17 mouse cellular contexts compared by ENCODE assay signal in the genomic region with DNA sequence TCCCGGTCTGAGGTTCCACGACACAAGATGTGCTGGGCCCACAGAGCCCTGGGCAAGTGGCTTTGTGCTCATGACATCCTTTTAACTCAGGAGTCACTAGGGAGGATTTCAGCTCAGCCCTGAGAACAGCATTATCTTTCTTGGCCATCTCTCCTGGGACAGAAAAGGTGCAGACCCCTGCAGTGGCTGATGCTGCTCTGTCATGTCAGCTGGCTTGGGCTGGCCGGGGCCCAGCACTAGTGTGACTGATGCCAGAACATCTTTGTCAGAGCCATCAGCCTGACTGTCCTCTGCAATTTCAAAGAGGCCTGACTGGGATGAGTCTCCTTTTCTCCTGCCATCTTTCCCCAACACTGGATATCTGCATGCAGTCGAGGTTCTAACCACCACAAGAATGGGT. TPM values are rescaled to one million over a fixed set of nuclear protein-coding genes. Genes with fewer than 3 reads are reported as not detected.
DNase-seq lines count a peak whose midpoint lies in the region; ATAC-seq lines count a peak whose summit lies in the region.
"Had no signal": no experiment of that assay in that cellular context is flagged by ENCODE, and none has a peak within 500 bp of the region (broad histone marks: within the 10 kb centered on the region; RNA-seq: fewer than 3 reads in every experiment).

No protein-coding gene starts in this region.

- no peaks in the 10 kb centered on the region for H3K9me3 ChIP-seq in kidney, embryonic 15.5 days (replicated peaks)
- no peaks in the 10 kb centered on the region for H3K9me3 ChIP-seq in embryonic facial prominence, embryonic 12.5 days
- H3K9me3 ChIP-seq in limb, embryonic 15.5 days, result no peaks in the 10 kb centered on the region

- no peak overlapping the region for H3K4me2 ChIP-seq in kidney, embryonic 15.5 days
- no peak overlapping the region for H3K4me2 ChIP-seq in embryonic facial prominence, embryonic 12.5 days (replicated peaks)
- no peak overlapping the region for H3K4me2 ChIP-seq in limb, embryonic 15.5 days

- peaks cover 28% of the 10 kb centered on the region for H3K36me3 ChIP-seq in kidney, embryonic 15.5 days
- peaks cover 6% of the 10 kb centered on the region; the same call in 1 of the 2 replicates for H3K36me3 ChIP-seq in embryonic facial prominence, embryonic 12.5 days
- peaks cover 38% of the 10 kb centered on the region for H3K36me3 ChIP-seq in limb, embryonic 15.5 days

- peak overlapping the region; percentile 59; the same call in 1 of the 2 replicates for H3K27ac ChIP-seq in kidney, embryonic 15.5 days
- H3K27ac ChIP-seq in embryonic facial prominence, embryonic 12.5 days, result peak overlapping the region; percentile 76; the same call in 1 of the 2 replicates
- peak overlapping the region; percentile 76 for H3K27ac ChIP-seq in limb, embryonic 15.5 days

- H3K4me1 ChIP-seq in kidney, embryonic 15.5 days, result peaks cover 43% of the 10 kb centered on the region
- peaks cover 21% of the 10 kb centered on the region; the same call in 1 of the 2 replicates for H3K4me1 ChIP-seq in embryonic facial prominence, embryonic 12.5 days
- H3K4me1 ChIP-seq in limb, embryonic 15.5 days, result peaks cover 53% of the 10 kb centered on the region

- WGBS in kidney, embryonic 15.5 days, result 68% methylated on average over 4 of the region's 4 CpGs
- 67% methylated on average over 4 of the region's 4 CpGs for WGBS in embryonic facial prominence, embryonic 12.5 days
- WGBS in limb, embryonic 15.5 days, result 51% methylated on average over 4 of the region's 4 CpGs

- peak; percentile 95 for DNase-seq in heart, adult 11 months
- no peak for DNase-seq in heart, adult 18-20 months
- DNase-seq in kidney, postnatal 25 days, result no peak
- no peak for DNase-seq in adrenal gland, postnatal 25 days
- no peak for DNase-seq in adipocyte (ENCODE audit: low spot score)
- DNase-seq: cerebellum, adult 11 months; embryo, embryonic 11 days; forebrain, postnatal 0 days; lung, postnatal 10 days had no signal

- no peak for ATAC-seq in kidney, embryonic 15.5 days (replicated peaks; ENCODE audit: low FRiP score)
- ATAC-seq in embryonic facial prominence, embryonic 12.5 days (ENCODE audit: insufficient number of reproducible peaks, insufficient read depth, low FRiP score, low TSS enrichment), result no peak
- ATAC-seq in limb, embryonic 15.5 days (ENCODE audit: insufficient number of reproducible peaks, low FRiP score, low TSS enrichment, low read depth), result no peak
- ATAC-seq: midbrain, embryonic 16.5 days had no signal

- no peak overlapping the region; the same call in 1 of the 2 replicates for H3K9ac ChIP-seq in kidney, embryonic 15.5 days
- H3K9ac ChIP-seq in embryonic facial prominence, embryonic 12.5 days, result no peak overlapping the region
- no peak overlapping the region for H3K9ac ChIP-seq in limb, embryonic 15.5 days
- H3K9ac ChIP-seq: forebrain, postnatal 0 days had no signal

- H3K4me3 ChIP-seq in kidney, embryonic 15.5 days (replicated peaks), result no peak overlapping the region
- no peak overlapping the region for H3K4me3 ChIP-seq in embryonic facial prominence, embryonic 12.5 days
- H3K4me3 ChIP-seq in limb, embryonic 15.5 days, result no peak overlapping the region

- H3K27me3 ChIP-seq in kidney, embryonic 15.5 days, result no peaks in the 10 kb centered on the region
- 0 out of 2 replicates have a peak, but pooled peaks cover 5% of the 10 kb centered on the region for H3K27me3 ChIP-seq in embryonic facial prominence, embryonic 12.5 days
- no peaks in the 10 kb centered on the region for H3K27me3 ChIP-seq in limb, embryonic 15.5 days

RNA-seq across cellular contexts. Expression of gene Cspg4, which starts 17.4 kb away (rescaled TPM):
- 10 to 100 TPM in 1 of 2 experiments, 1 to 10 TPM in 1; 9.9 to 11.5 TPM for total RNA-seq in heart, adult 18-20 months (2021)
- polyA plus RNA-seq in kidney, embryonic 15.5 days (2015; fragmentation: Nextera tagmentation; extraction: Ambion mirVana), result 25.0 and 26.5 TPM in 2 replicates
- polyA plus RNA-seq in embryonic facial prominence, embryonic 12.5 days (2016; fragmentation: Nextera tagmentation; extraction: Ambion mirVana), result 9.1 and 10.8 TPM in 2 replicates
- 49.1 and 52.2 TPM in 2 replicates for polyA plus RNA-seq in limb, embryonic 15.5 days (2015; fragmentation: Nextera tagmentation; extraction: Ambion mirVana)
- 10.0 and 10.4 TPM in 2 replicates for total RNA-seq in adrenal gland, postnatal 25 days (2021)
- total RNA-seq: hematopoietic stem cell, adult 5-6 weeks had no signal

RNA-seq across cellular contexts. Expression of gene Odf3l1, which starts 17.8 kb away (rescaled TPM):
- total RNA-seq in heart, adult 18-20 months (2021), result not detected
- 0.17 and 0.22 TPM in 2 replicates for polyA plus RNA-seq in kidney, embryonic 15.5 days (2015; fragmentation: Nextera tagmentation; extraction: Ambion mirVana)
- polyA plus RNA-seq in embryonic facial prominence, embryonic 12.5 days (2016; fragmentation: Nextera tagmentation; extraction: Ambion mirVana), result 0.40 and 0.56 TPM in 2 replicates
- 1.00 and 3.4 TPM in 2 replicates for polyA plus RNA-seq in limb, embryonic 15.5 days (2015; fragmentation: Nextera tagmentation; extraction: Ambion mirVana)
- total RNA-seq in adrenal gland, postnatal 25 days (2021), result 1.6 and 1.8 TPM in 2 replicates
- total RNA-seq: forebrain, postnatal 0 days; hematopoietic stem cell, adult 5-6 weeks; layer of hippocampus, adult 18-20 months; left cerebral cortex, postnatal 14 days; MEL had no signal
- polyA plus RNA-seq: midbrain, embryonic 16.5 days had no signal

RNA-seq across cellular contexts. Expression of gene Snx33, which starts 45.9 kb away (rescaled TPM):
- total RNA-seq in heart, adult 18-20 months (2021), result 1 to 10 TPM; 7.0 to 8.2 TPM
- 9.2 and 10.5 TPM in 2 replicates for polyA plus RNA-seq in kidney, embryonic 15.5 days (2015; fragmentation: Nextera tagmentation; extraction: Ambion mirVana)
- 13.8 and 14.4 TPM in 2 replicates for polyA plus RNA-seq in embryonic facial prominence, embryonic 12.5 days (2016; fragmentation: Nextera tagmentation; extraction: Ambion mirVana)
- polyA plus RNA-seq in limb, embryonic 15.5 days (2015; fragmentation: Nextera tagmentation; extraction: Ambion mirVana), result 10.9 and 11.3 TPM in 2 replicates
- total RNA-seq in adrenal gland, postnatal 25 days (2021), result 28.6 and 35.1 TPM in 2 replicates

RNA-seq across cellular contexts. Expression of gene Imp3, which starts 55.0 kb away (rescaled TPM):
- 10 to 100 TPM; 55.8 to 58.3 TPM for total RNA-seq in heart, adult 18-20 months (2021)
- polyA plus RNA-seq in kidney, embryonic 15.5 days (2015; fragmentation: Nextera tagmentation; extraction: Ambion mirVana), result 90.8 and 93.7 TPM in 2 replicates
- 74.3 and 76.9 TPM in 2 replicates for polyA plus RNA-seq in embryonic facial prominence, embryonic 12.5 days (2016; fragmentation: Nextera tagmentation; extraction: Ambion mirVana)
- polyA plus RNA-seq in limb, embryonic 15.5 days (2015; fragmentation: Nextera tagmentation; extraction: Ambion mirVana), result 80.0 and 86.5 TPM in 2 replicates
- 87.0 and 105 TPM in 2 replicates for total RNA-seq in adrenal gland, postnatal 25 days (2021)
